Mouse (Mus musculus): Measurements from ENCODE around the gene Nme6.
"Not testable (repeated sequence)": the region's sequence is repeated elsewhere in the genome, so short reads cannot be mapped to it uniquely, and the experiment has no call there.

Nme6 gene

DNA sequence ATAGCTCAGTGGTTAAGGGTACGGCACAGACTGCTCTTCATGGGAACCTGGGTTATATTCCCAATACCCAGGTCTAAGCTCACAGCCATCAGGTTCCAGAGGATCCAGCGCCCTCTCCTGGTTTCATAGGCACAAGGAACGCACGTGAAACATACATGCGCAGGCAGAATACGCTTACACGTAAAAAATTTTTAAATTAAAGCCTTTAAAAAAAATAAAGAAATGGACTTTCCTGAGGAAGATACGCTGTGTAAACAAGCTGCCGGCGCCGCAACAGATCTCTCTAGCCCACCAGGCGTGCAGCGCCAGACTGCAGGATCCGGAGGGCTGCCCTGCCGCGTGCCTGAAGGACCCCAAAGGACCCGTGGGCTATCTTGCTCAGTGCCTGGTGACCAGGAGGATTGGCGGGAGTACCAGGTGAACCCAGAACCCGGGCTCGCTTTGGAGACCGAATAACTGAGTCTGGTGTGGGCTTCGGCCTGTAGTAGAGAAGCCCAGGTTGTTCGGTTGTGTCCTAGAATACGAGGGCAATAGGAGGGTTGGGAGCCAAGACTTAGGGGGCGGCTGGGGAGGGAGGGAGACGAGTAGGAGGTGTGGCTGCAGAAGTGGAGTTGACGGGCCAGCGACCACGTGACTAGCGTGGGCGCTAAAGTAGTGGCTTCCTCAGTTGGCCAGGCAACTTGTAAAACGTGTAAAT, at the start of gene Nme6:
Nme6 (plus strand) TSS at position 359 of the 697 bp plus-strand sequence.
- peak; percentile 76 for DNase-seq (ENCODE audit: low read depth, low spot score)

DNA sequence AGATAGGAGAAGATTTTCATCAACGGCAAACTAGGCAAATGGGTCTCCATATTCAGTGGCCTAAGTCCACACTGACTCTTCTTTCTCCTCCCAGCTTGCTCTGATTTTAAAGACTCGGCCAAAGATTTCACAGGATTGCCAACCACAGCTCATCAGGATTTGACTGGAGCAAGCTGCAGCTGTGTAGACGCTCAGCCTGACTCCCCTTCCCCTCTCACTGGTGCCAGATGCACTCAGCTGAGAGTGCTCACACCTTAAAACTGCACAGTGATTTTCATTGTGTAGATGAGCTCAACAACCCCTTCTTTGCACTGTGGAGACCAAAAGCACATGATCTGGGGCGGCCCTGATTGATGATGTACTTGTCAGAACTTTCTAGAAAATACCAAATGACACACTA, 42.0 kb upstream of the Nme6 start, which contains the start of gene Fbxw27:
Fbxw27 (minus strand) TSS at position 101 of the 400 bp plus-strand sequence.
- not testable (repeated sequence) for DNase-seq (ENCODE audit: low read depth, low spot score)

DNA sequence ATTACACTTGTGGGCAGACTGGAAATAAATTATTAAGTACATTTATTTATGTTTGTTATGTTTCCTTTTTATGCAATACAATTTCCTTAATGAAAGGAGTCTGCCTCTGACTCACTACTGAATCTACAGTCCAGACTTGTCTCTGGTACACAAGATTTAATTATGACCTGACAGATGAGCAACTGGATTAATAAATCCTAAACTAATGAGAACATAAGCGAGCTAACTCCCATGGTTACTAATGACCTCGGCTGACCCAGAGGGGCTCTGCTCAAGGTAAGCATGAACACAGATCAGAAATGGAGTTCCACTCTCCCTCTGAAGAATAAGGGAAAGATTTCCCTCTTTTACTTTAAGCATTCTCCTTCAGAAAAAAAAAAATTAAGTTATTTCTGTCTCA, 37.3 kb upstream of the Nme6 start:
- no peak for DNase-seq (ENCODE audit: low read depth, low spot score)

DNA sequence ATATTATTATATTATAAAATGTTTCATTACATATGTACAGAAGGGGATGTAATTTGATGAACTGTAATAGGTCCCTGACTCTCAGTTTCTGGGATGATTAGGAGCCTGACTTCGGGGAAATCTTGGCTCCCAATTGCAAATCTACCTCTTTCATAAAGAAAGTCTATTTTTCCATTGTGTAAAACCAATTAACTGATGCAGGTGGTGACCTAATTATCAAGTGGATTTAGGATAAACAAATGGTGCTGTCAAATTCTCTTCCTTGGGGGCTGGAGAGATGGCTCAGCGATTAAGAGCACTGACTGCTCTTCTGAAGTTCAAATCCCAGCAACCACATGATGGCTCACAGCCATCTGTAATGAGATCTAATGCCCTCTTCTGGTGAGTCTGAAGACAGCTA, 36.7 kb upstream of the Nme6 start:
- no peak for DNase-seq (ENCODE audit: low read depth, low spot score)

DNA sequence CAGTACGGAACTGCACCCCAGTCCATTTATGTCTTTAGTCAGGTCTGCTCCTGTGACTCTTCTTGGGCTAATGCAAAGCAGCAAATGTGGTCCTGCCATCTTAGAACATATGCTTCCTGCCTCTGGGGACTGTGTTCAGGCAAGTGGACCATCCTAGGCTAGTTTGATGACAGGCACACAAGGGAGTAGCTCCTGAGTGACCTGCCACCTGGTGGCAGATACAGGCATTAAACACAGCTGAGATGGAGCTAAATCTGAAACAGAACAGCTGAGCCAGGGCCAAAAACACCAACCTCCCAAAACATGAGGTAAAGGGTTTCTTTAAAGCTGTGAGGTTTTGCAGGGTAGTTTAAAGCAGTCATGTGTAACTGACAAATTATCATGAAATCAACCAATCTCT, 34.5 kb upstream of the Nme6 start:
- peak; percentile 11 for DNase-seq (ENCODE audit: low read depth, low spot score)

DNA sequence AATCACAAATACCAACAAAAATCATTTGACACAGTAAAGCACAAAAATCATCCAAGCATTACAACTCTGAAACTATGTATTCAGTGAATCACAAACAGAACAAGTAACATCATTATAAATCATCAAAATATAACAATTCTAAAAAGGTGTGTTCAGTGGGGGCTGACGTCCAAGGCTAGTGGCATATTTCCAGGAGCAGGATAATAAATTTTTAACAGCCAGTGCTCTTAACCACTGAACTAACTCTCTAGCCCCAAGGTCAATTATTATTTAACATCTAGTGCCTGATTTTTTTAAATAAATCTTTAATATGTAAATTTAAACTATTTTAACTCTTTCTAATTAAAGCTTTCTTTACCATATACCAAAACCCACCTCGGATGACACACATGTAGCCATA, 27.0 kb upstream of the Nme6 start:
- not testable (repeated sequence) for DNase-seq (ENCODE audit: low read depth, low spot score)

DNA sequence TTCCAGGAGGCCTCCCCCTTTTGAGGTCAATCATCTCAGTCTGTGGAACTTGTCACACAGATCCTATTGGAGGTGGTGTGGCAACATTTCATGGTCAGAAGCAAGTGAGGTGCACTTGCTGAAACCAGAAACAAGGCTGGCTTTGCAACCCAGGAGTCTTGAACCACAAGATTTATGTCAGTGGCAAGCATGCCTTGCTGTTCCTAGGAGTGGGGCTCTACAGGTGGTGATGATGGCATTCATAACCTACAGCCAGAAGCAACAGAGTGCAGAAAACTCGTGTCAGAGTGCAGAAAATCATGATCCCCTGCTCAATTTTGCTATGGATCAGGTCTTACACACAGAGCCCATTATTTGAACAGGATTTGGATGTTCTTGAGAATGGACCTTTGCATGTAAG, 26.3 kb upstream of the Nme6 start:
- DNase-seq (ENCODE audit: low read depth, low spot score), result no peak

DNA sequence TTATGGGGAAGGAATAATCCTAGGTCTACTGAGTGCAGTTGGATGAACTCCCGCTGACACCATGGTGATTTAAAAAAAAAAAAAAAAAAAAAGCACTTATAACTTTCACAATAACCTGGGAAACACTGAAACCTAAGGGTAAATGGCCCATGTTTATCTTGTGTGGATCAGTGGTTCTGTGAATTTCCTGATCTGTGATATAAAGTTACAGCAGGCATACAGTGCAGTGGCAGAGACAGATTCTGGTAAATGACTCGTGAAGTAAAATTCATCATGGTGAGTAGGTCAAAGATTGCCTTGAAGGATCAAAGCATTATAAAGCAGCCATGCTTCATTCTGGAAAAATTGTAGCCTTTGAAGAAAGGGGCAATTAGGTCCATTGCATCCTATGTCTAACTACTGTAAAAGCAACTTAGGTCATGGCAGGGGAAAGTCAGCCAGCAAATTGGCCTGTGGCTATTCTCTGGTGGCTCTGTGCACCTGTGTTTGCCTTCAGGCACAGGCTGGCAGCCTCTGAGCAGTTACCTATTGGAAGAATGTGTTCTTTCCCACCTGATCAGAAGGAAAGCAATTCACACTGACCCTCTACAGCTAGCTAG, 25.8 kb upstream of the Nme6 start:
- no peak for DNase-seq (ENCODE audit: low read depth, low spot score)

DNA sequence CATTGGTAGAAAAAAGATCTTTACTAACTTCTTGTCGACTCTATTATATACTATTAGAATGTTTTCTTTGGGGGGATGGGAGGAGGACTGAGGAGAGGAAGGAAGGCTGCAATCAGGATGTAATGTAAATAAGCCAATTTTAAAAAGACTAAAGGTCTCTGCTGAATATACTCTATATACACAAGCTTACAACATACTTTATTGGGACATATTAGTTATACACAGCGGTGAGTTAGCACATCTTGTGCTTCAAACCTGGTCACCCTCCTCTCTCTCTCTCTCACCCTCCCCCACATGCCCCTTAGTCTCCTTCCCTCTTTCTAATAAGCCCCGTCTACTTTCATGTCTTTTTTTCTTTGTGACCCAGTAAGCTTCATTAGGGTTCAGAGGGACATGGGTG, 24.7 kb upstream of the Nme6 start:
- DNase-seq (ENCODE audit: low read depth, low spot score), result no peak

DNA sequence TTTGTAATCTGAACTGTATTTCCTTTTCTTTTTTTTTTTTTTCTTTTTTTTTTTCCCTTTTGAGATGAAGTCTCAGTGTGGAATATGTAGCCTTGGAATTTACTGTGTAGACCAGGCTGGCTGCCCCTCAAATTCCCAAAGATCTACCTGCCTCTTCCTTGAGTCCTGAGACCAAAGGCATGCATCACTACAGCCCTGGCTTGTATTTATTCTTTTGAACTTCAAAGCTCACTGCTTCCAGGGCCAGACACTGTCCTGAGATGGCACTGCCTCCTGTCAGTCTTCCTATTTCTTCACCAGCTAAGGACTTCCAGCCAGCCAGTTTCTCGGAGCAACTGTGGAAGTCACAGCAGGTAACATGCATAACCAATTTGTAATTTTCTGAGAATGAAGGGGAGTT, 20.6 kb upstream of the Nme6 start, which contains the start of gene Spink8:
Spink8 (plus strand) TSS at position 301 of the 400 bp plus-strand sequence.
- no peak for DNase-seq (ENCODE audit: low read depth, low spot score)

DNA sequence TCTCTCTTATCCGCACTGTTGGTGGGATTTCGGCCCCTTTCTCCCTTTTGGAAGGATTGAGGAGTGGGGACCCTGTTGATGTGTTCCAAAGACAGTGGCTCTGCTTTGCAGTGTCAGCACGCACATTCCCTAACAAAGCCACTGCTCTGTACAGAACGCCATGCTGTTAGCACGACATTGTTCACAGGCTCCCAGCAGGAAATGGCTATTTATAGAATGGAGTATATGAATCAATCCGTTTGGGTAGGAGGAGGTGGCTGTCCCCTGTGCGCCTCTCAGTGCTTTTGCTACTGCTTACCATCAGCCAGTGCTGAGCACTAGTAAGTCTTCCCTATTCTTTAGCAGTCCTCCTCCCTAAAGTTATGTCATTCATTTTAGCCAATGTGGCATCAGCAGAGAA, 19.1 kb upstream of the Nme6 start:
- DNase-seq (ENCODE audit: low read depth, low spot score), result no peak

DNA sequence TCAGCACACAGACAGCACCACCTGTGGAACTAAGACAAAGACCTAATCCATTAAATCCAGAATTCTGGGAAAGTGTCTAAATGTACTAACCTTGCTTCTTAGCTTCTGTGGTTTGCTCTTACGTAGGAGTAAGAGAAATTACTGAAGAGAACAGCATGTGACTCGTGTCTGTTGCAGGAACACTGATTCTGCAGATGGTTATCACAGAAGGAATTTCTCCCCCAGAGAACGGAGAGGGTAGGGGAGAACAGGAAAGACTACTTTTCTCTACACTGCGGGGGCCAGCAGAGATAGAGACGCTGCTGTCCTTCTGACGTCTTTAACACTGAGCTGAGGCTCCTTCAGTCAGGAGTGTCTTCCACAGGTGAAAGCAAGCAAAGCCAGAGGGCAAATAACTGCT, 16.2 kb upstream of the Nme6 start:
- DNase-seq (ENCODE audit: low read depth, low spot score), result no peak

DNA sequence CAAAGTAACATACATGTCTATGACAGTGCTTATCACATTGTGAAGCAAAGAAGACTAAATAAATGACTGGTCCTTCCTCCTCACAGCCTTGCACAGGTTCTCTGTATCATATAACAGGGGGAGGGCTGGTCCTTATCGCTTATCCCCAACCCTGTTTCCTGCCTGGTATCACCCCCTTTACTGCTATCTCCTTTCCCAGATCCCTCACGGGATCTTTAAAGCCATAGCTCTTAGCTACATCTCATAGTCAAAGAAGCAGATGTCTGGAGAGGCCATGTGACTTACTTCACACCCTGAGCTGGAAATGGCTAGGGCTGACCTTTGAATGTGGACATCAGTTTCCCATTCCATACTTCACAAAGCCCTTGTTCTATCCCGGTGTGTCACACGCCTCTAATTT, 6.8 kb upstream of the Nme6 start:
- no peak for DNase-seq (ENCODE audit: low read depth, low spot score)

DNA sequence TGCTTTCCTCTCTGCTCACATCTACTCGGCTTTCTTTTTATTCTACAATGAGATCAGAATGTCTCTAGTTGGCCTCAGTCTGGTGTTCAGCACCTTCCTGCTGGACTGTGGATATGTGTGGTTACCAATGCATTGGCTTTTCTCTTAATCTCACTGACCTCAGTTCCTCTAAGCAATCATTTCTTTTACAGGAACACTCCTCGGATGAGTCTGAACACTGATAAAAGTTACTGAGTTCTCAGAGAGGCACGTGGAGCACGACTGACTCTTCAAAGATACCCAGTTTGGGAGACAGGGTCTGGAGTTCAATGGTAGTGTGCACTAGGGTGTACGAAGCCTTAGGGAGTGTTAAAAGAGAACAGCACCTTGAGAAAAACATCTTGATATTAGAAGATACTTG, 6.4 kb upstream of the Nme6 start:
- no peak for DNase-seq (ENCODE audit: low read depth, low spot score)

DNA sequence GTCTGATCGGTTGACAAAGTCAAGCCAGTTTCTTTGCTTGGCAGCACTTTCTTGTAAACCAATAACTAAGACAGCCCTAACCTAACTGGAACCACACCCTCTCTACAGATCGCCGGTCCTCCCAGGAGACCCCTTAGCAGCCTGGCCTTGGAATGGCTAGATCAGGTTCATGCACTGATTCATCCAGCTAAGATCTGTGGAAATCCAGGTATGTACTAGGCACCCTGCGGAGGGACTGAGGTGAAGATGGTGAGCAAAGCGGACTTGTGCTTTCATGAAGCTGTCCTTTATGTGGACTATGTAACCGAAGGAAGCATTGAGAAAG, 501 bp downstream of the Nme6 start:
- no peak for DNase-seq (ENCODE audit: low read depth, low spot score)

DNA sequence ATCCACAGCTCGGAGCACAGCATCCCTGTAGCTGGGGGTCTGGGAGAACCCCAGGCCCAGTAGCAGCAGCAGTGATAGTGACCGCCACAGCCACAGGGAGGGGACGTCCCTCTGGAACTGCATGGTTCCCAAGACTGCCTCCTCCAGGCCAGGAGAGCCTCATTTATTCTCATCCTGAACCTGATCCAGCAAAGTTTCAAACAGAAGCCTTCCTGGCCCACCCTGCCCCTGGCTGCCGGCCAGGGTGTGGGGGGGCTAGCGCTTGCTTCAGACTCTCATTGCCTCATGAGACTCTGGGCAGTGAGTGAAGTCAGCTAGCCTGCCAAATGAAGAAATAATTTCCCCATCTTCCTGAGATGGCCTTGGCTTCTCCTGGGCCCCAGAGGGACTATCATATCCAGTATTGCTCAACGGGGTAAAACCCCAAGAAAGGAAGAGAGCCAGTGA, 16.8 kb downstream of the Nme6 start, which contains the start of gene Camp:
Camp (minus strand) TSS at position 306 of the 447 bp plus-strand sequence.
- no peak for DNase-seq (ENCODE audit: low read depth, low spot score)

DNA sequence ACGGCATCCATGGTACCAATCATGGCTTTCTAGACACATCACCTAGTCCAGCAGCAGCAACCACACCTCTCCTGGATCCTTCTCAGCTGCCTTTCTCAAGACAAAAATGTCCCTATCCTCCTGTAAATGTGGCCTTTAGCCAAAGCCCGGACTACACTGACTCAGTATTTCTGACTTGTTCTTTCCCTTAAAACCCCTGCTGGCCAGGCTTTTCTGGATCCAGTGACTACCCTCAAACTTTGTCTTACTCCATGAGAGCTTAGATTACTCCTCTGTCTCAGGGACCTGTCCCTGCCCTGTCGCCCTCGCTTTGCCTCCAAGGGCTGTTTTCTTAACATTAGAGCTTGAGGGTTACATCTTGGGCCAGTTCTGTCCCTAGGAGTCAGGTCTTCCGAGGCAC, 17.6 kb downstream of the Nme6 start:
- DNase-seq (ENCODE audit: low read depth, low spot score), result no peak

DNA sequence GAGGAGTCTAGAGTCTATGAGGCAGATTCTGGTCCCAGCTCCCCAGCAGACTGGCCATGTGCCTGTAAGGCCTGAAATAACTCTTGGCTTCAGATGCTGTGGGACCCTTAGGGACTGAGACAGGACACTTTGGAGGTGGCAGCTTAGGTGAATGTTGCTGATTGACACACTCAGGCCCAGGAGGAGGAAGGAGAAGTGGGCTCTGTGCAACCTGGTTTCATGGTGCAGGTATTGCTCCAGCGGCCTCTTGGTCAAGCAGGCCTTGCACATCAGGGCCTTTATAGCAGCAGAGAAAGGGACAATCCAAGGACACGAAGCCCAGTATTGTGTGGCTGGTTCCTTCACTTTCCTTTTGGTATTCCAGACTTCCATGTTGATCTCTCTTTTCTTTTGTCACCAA, 21.8 kb downstream of the Nme6 start:
- no peak for DNase-seq (ENCODE audit: low read depth, low spot score)

DNA sequence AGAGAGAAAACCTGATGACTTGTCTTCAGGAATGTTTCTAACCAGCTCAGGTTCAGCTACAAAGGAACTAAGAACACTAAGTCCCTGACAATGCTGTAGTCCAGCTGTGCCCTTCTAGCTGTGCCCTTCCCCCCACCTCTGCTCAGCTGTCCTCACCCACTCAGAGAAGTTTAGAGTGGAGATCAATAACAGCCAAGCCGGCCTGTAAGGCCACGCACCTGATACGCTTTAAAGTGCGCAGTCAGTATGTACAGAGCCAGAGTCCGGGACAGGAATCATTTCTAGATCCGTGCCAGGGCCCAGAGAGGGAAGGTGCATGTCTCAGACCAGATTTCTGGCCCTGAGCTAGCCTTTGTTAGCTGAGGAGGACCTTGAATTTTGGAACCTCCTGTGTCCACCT, 23.4 kb downstream of the Nme6 start:
- no peak for DNase-seq (ENCODE audit: low read depth, low spot score)

DNA sequence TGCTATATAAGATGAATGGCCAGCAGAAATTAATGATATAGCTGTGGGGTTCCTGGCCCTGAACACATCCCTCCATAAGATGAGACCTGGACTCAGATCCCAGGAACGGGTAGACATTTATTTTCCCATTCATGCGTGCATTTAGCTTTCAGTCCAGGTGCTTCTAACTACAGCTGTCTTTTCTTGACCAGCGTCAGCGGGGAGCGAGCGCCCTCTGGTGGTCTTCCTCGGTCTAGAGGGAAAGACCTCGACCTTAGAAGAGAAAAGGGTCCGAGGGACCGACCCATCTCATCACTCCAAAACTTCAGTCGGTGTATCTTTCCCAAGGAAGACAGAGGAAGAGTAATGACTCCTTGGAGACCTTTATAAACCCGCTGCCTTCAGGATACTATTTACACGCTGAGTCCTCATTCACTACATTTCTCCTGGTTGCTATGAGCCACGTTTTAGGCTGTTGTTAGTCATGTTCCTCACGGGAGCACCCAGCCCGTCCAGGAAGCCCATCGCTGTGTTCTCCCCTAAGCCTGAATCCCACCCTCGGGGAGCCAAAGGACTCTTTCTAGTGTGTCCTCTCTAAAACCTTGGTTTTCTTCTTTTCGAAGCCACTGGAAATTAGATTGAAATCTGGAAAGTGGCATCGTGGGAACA, 30.0 kb downstream of the Nme6 start:
- DNase-seq (ENCODE audit: low read depth, low spot score), result peak; percentile 70

DNA sequence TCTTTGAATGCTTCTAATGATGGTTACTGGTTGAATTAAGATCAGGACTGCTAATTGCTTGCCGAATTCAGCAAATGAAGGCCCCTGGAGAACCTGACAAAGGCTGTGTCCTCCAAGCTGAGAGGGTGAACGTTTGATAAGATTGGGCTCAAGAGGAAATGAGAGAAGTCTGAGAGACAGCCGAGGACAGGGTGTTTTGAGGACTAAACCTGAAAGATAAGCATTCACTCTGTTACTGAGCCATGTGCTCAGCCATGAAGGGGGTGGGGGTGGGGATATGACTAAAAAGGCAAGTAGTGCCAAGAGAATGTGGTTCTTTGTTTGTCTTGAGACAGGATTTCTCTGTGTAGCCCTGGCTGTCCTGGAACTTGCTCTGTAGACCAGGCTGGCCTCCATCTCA, 30.5 kb downstream of the Nme6 start:
- DNase-seq (ENCODE audit: low read depth, low spot score), result no peak

DNA sequence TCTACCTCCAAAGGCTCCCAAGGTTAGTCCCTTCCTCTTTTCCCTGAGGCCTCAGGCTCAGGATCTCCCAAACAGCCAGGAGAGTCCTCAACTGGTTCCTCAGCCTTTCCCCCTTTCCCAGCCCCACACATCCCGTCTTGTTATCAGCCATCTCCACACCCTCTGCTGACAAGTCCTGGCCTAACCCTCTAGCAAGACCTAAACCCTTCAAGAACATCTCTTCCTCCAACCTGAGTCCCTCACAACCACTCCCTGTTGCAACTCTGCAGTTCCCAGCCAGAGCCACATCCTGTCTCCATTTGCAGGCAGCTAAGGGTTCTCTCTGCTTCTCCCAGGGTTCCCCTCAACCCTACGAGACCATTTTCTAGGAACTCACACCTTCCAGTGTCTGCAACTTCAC, 33.7 kb downstream of the Nme6 start:
- DNase-seq (ENCODE audit: low read depth, low spot score), result no peak

DNA sequence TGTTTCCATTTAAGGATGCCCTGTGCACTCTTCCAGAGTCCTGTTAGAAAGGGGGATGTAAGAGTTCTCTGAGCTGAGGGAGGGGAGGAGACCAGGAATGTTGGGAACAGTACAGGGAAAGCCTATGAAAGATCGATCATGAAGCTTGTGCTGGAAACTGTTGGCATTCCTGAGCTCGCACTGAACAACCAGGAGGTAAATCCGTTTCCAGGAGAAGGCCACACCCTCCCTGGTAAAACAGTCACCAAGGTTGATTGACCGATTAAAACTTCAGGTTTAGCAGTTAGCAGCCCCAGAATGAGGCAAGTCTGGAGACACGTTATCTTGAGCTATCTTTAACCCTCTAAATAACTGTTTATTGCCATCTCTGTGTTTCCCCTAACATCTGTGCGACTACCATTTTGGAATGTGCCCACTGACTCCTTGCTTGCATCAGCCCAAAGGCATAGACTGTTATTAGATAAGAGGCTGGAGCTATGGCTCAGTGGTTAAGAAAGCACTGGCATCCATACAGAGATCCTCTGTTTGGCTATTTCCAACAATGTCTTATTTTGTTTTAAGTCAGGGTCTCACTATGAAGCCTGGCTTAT, 38.5 kb downstream of the Nme6 start:
- no peak for DNase-seq (ENCODE audit: low read depth, low spot score)

All from embryo, embryonic 11.5 days (tissue).